Mouse (Mus musculus) lung, embryonic 15.5 days (tissue): Measurements from ENCODE around the gene Ak8. TPM values are rescaled to one million over a fixed set of nuclear protein-coding genes. Genes with fewer than 3 reads are reported as not detected.

Source experiments
- ATAC-seq: fragments of 200-750 bp; cut with Nextera tagmentation; 2 replicates; pipeline ENCODE4 v1.8.0; 2017; ENCODE audit warnings: moderate number of reproducible peaks, borderline replicate concordance; ENCODE audit not compliant: low FRiP score, low TSS enrichment; ENCODE audit errors: extremely low read depth
- H3K27ac ChIP-seq: fragments of 300-500 bp; sonication (generic); 2 replicates; pipeline ENCODE4 v1.5.1; 2015; ENCODE audit warnings: moderate library complexity, mild to moderate bottlenecking, inconsistent platforms
- H3K27me3 ChIP-seq: fragments of 300-500 bp; sonication (generic); 2 replicates; pipeline ENCODE4 v1.6.1; 2015; ENCODE audit warnings: inconsistent platforms
- H3K36me3 ChIP-seq: fragments of 300-500 bp; sonication (generic); 2 replicates; pipeline ENCODE4 v1.6.1; 2015; ENCODE audit warnings: inconsistent platforms
- H3K4me1 ChIP-seq: fragments of 300-500 bp; sonication (generic); 2 replicates; pipeline ENCODE4 v1.6.1; 2015; ENCODE audit warnings: inconsistent platforms
- H3K4me2 ChIP-seq: fragments of 300-500 bp; sonication (generic); 2 replicates; pipeline ENCODE4 v1.6.1; 2015; ENCODE audit warnings: inconsistent platforms, mild to moderate bottlenecking, moderate library complexity
- H3K4me3 ChIP-seq: fragments of 300-500 bp; sonication (generic); 2 replicates; pipeline ENCODE4 v1.5.1; 2015; ENCODE audit warnings: mild to moderate bottlenecking, inconsistent platforms
- H3K9ac ChIP-seq: fragments of 300-500 bp; sonication (generic); 2 replicates; pipeline ENCODE4 v1.6.1; 2015; ENCODE audit warnings: inconsistent platforms
- H3K9me3 ChIP-seq: fragments of 300-500 bp; sonication (generic); 2 replicates; pipeline ENCODE4 v1.6.1; 2016; ENCODE audit warnings: inconsistent platforms
- whole genome bisulfite sequencing: fragments of 180-500 bp; shearing (Covaris S2); methylation state at CpG from one replicate; pipeline ENCODE4 v1.1.7; 2015; 5-methylcytosine and 5-hydroxymethylcytosine counted together
- polyA plus RNA-seq: library from polyadenylated mRNA; unstranded; fragments of >200 nt; fragmentation: Nextera tagmentation; extraction: Ambion mirVana; gene quantifications from 2 replicates; pipeline ENCODE4 v1.2.1, GENCODE M21; 2015

The Ak8 gene
- polyA plus RNA-seq, 1 experiment from 2014 or later, result 1.9 TPM

- Histone ChIP-seq H3K27ac (no peak overlapping the region), H3K4me2 (no peak overlapping the region), H3K4me3 (no peak overlapping the region), H3K27me3 (no peaks in the 10 kb centered on the region), H3K9me3 (no peaks in the 10 kb centered on the region), H3K9ac (no peak overlapping the region), H3K4me1 (no peaks in the 10 kb centered on the region), H3K36me3 (peaks cover 34% of the 10 kb centered on the region)
- no peak for ATAC-seq
- 33% methylated on average over 3 of the region's 3 CpGs for WGBS
These were observed 11.5 kb upstream of the Ak8 start for GRCm38 (mm10) chr2:28688431-28688830.

GRCm38 (mm10) chr2:28692692-28693091, 7.3 kb upstream of the Ak8 start:
- 0 out of 2 replicates have a peak, but pooled peaks cover 2% of the 10 kb centered on the region for H3K36me3 ChIP-seq
- H3K9ac ChIP-seq, result no peak overlapping the region
- no peak for ATAC-seq
- no peaks in the 10 kb centered on the region for H3K27me3 ChIP-seq
- WGBS, result 62% methylated on average over 9 of the region's 9 CpGs
- no peak overlapping the region for H3K4me3 ChIP-seq
- no peak overlapping the region for H3K27ac ChIP-seq
- H3K9me3 ChIP-seq, result no peaks in the 10 kb centered on the region
- no peak overlapping the region for H3K4me2 ChIP-seq
- no peaks in the 10 kb centered on the region for H3K4me1 ChIP-seq

GRCm38 (mm10) chr2:28698566-28698965, 1.4 kb upstream of the Ak8 start:
- Histone ChIP-seq H3K9me3 (no peaks in the 10 kb centered on the region), H3K4me1 (peaks cover 13% of the 10 kb centered on the region), H3K27me3 (no peaks in the 10 kb centered on the region), H3K4me2 (no peak overlapping the region), H3K4me3 (no peak overlapping the region), H3K36me3 (no peaks in the 10 kb centered on the region), H3K27ac (no peak overlapping the region), H3K9ac (no peak overlapping the region)
- ATAC-seq, result no peak
- 73% methylated on average over 5 of the region's 5 CpGs for WGBS

- no peak for ATAC-seq
- H3K4me1 ChIP-seq, result peaks cover 13% of the 10 kb centered on the region
- H3K4me2 ChIP-seq, result no peak overlapping the region
- H3K36me3 ChIP-seq, result no peaks in the 10 kb centered on the region
- H3K4me3 ChIP-seq, result no peak overlapping the region
- H3K9ac ChIP-seq, result no peak overlapping the region
- H3K9me3 ChIP-seq, result no peaks in the 10 kb centered on the region
- 54% methylated on average over 8 of the region's 8 CpGs for WGBS
- H3K27me3 ChIP-seq, result no peaks in the 10 kb centered on the region
- no peak overlapping the region for H3K27ac ChIP-seq
These were observed 1.8 kb downstream of the Ak8 start for GRCm38 (mm10) chr2:28701646-28702262.

- H3K4me2 ChIP-seq, result no peak overlapping the region
- no peak overlapping the region for H3K4me3 ChIP-seq
- no peaks in the 10 kb centered on the region for H3K4me1 ChIP-seq
- H3K36me3 ChIP-seq, result no peaks in the 10 kb centered on the region
- 65% methylated on average over 8 of the region's 8 CpGs for WGBS
- ATAC-seq, result no peak
- no peaks in the 10 kb centered on the region for H3K27me3 ChIP-seq
- H3K9me3 ChIP-seq, result no peaks in the 10 kb centered on the region
- no peak overlapping the region for H3K27ac ChIP-seq
- no peak overlapping the region for H3K9ac ChIP-seq
These were observed 6.2 kb downstream of the Ak8 start for GRCm38 (mm10) chr2:28706106-28706636.

GRCm38 (mm10) chr2:28706787-28707186, 6.8 kb downstream of the Ak8 start:
- Histone ChIP-seq H3K9ac (no peak overlapping the region), H3K27ac (no peak overlapping the region), H3K4me2 (no peak overlapping the region), H3K4me1 (no peaks in the 10 kb centered on the region), H3K36me3 (no peaks in the 10 kb centered on the region), H3K4me3 (no peak overlapping the region), H3K9me3 (no peaks in the 10 kb centered on the region), H3K27me3 (no peaks in the 10 kb centered on the region)
- no peak for ATAC-seq
- 29% methylated on average over 6 of the region's 6 CpGs for WGBS

- no peaks in the 10 kb centered on the region for H3K36me3 ChIP-seq
- H3K27ac ChIP-seq, result no peak overlapping the region
- H3K4me2 ChIP-seq, result no peak overlapping the region
- WGBS, result 84% methylated on average over 8 of the region's 8 CpGs
- no peaks in the 10 kb centered on the region for H3K27me3 ChIP-seq
- no peaks in the 10 kb centered on the region for H3K4me1 ChIP-seq
- ATAC-seq, result no peak
- H3K4me3 ChIP-seq, result no peak overlapping the region
- no peaks in the 10 kb centered on the region for H3K9me3 ChIP-seq
- H3K9ac ChIP-seq, result no peak overlapping the region
These were observed 13.1 kb downstream of the Ak8 start for GRCm38 (mm10) chr2:28713036-28713435.

- no peak overlapping the region for H3K9ac ChIP-seq
- no peak overlapping the region for H3K4me2 ChIP-seq
- no peaks in the 10 kb centered on the region for H3K9me3 ChIP-seq
- H3K36me3 ChIP-seq, result no peaks in the 10 kb centered on the region
- no peak overlapping the region for H3K27ac ChIP-seq
- no peak overlapping the region for H3K4me3 ChIP-seq
- WGBS, result 82% methylated on average over 8 of the region's 8 CpGs
- H3K27me3 ChIP-seq, result no peaks in the 10 kb centered on the region
- no peak for ATAC-seq
- 0 out of 2 replicates have a peak, but pooled peaks cover 9% of the 10 kb centered on the region for H3K4me1 ChIP-seq
These were observed 22.5 kb downstream of the Ak8 start for GRCm38 (mm10) chr2:28722419-28722818.

- Histone ChIP-seq H3K9ac (no peak overlapping the region), H3K4me2 (peak overlapping the region; percentile 20; the same call in 1 of the 2 replicates), H3K4me1 (0 out of 2 replicates have a peak, but pooled peaks cover 9% of the 10 kb centered on the region), H3K36me3 (no peaks in the 10 kb centered on the region), H3K9me3 (no peaks in the 10 kb centered on the region), H3K27me3 (no peaks in the 10 kb centered on the region), H3K27ac (no peak overlapping the region), H3K4me3 (no peak overlapping the region)
- peak; percentile 75 for ATAC-seq
- 47% methylated on average over 9 of the region's 9 CpGs for WGBS
These were observed 23.9 kb downstream of the Ak8 start for GRCm38 (mm10) chr2:28723912-28724311.

GRCm38 (mm10) chr2:28727786-28728404, 27.9 kb downstream of the Ak8 start:
- ATAC-seq, result no peak
- H3K27me3 ChIP-seq, result no peaks in the 10 kb centered on the region
- no peak overlapping the region for H3K4me3 ChIP-seq
- no peak overlapping the region for H3K27ac ChIP-seq
- H3K36me3 ChIP-seq, result no peaks in the 10 kb centered on the region
- no peak overlapping the region for H3K9ac ChIP-seq
- H3K4me1 ChIP-seq, result 0 out of 2 replicates have a peak, but pooled peaks cover 9% of the 10 kb centered on the region
- no peak overlapping the region for H3K4me2 ChIP-seq
- H3K9me3 ChIP-seq, result no peaks in the 10 kb centered on the region
- WGBS, result 42% methylated on average over 16 of the region's 16 CpGs

- Histone ChIP-seq H3K36me3 (no peaks in the 10 kb centered on the region), H3K9ac (no peak overlapping the region)
- ATAC-seq, result no peak
These were observed 30.7 kb downstream of the Ak8 start for GRCm38 (mm10) chr2:28730676-28731075.

GRCm38 (mm10) chr2:28737112-28737511, 37.1 kb downstream of the Ak8 start:
- no peaks in the 10 kb centered on the region for H3K27me3 ChIP-seq
- no peak for ATAC-seq
- 86% methylated on average over 5 of the region's 5 CpGs for WGBS
- no peaks in the 10 kb centered on the region for H3K36me3 ChIP-seq
- H3K4me3 ChIP-seq, result no peak overlapping the region
- no peaks in the 10 kb centered on the region for H3K9me3 ChIP-seq
- no peaks in the 10 kb centered on the region for H3K4me1 ChIP-seq
- no peak overlapping the region for H3K27ac ChIP-seq
- no peak overlapping the region for H3K4me2 ChIP-seq
- no peak overlapping the region for H3K9ac ChIP-seq

More at GRCm38 (mm10) chr2:28730676-28731075, 30.7 kb downstream of the Ak8 start:
- Histone ChIP-seq H3K4me1 (no peaks in the 10 kb centered on the region), H3K27ac (no peak overlapping the region), H3K27me3 (no peaks in the 10 kb centered on the region), H3K4me3 (no peak overlapping the region), H3K9me3 (no peaks in the 10 kb centered on the region), H3K4me2 (no peak overlapping the region)
